Mouse (Mus musculus): ENCODE data around the gene Tubal3. TPM values are rescaled to one million over a fixed set of nuclear protein-coding genes. Genes with fewer than 3 reads are reported as not detected.
"Not testable (repeated sequence)": the region's sequence is repeated elsewhere in the genome, so short reads cannot be mapped to it uniquely, and the experiment has no call there.

Gene Tubal3
- polyA plus RNA-seq, 1 experiment from 2014 or later = not detected

DNA sequence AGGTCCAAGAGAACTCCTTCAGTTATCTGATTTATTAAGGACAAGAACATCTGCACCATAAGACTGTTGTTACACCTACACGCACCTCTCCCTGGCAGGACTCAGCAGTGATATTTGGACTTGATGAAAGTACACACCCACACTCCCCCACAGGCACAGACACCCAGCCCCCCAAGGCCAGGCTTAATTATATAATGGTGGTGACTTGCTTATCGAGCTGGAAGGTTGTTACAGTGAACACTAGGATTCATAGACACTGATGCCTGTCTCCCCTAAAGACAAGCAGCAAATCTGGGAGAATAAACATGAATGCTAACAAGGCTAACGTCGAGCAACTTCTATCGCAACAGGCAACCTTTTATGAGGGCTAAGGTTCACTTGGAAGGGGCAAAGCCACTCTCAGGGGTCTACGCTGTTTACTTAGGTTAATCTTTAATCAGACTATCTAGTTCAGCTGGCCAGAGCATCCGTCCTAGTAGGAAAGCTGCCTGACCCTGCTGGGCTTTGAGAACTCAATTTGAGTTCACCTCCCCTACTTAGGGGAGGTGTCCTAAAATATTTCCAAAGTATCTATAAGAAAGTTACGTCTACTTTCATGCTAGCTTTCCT is 26.5 kb upstream of the Tubal3 start:
- Histone ChIP-seq H3K36me3 (ENCODE audit: control insufficient read depth, insufficient read depth, low read length) (peaks cover 5% of the 10 kb centered on the region; the same call in 1 of the 2 replicates), H3K4me3 (ENCODE audit: low read depth, low read length) (no peak overlapping the region; the same call in 1 of the 2 replicates), H3K27me3 (ENCODE audit: control insufficient read depth, insufficient read depth, low read length) (no peaks in the 10 kb centered on the region), H3K9me3 (ENCODE audit: control insufficient read depth, low read length) (no peaks in the 10 kb centered on the region), H3K4me2 (ENCODE audit: low read depth, low read length) (no peak overlapping the region), H3K9ac (replicated peaks; ENCODE audit: low read depth, low read length) (no peak overlapping the region), H3K4me1 (ENCODE audit: control insufficient read depth, insufficient read depth, low read length) (no peaks in the 10 kb centered on the region), H3K27ac (ENCODE audit: low read depth, low read length) (no peak overlapping the region)
- 45% methylated on average over 8 of the region's 8 CpGs for WGBS
- ATAC-seq (ENCODE audit: low read depth) = no peak

- Histone ChIP-seq H3K27ac (ENCODE audit: low read depth, low read length) (no peak overlapping the region), H3K27me3 (ENCODE audit: control insufficient read depth, insufficient read depth, low read length) (no peaks in the 10 kb centered on the region), H3K9ac (replicated peaks; ENCODE audit: low read depth, low read length) (no peak overlapping the region; the same call in 1 of the 2 replicates), H3K36me3 (ENCODE audit: control insufficient read depth, insufficient read depth, low read length) (no peaks in the 10 kb centered on the region), H3K9me3 (ENCODE audit: control insufficient read depth, low read length) (no peaks in the 10 kb centered on the region), H3K4me2 (ENCODE audit: low read depth, low read length) (peak overlapping the region; percentile 80), H3K4me1 (ENCODE audit: control insufficient read depth, insufficient read depth, low read length) (no peaks in the 10 kb centered on the region), H3K4me3 (ENCODE audit: low read depth, low read length) (peak overlapping the region; percentile 41; the same call in 1 of the 2 replicates)
- WGBS = 30% methylated on average over 7 of the region's 7 CpGs
- no peak for ATAC-seq (ENCODE audit: low read depth)
Measured at GRCm38 (mm10) chr13:3892601-3893000, 25.5 kb upstream of the Tubal3 start.

GRCm38 (mm10) chr13:3893126-3893734 is 24.8 kb upstream of the Tubal3 start:
- Histone ChIP-seq H3K27ac (ENCODE audit: low read depth, low read length) (no peak overlapping the region), H3K4me3 (ENCODE audit: low read depth, low read length) (peak overlapping the region; percentile 41), H3K4me1 (ENCODE audit: control insufficient read depth, insufficient read depth, low read length) (no peaks in the 10 kb centered on the region), H3K4me2 (ENCODE audit: low read depth, low read length) (peak overlapping the region; percentile 80), H3K9me3 (ENCODE audit: control insufficient read depth, low read length) (no peaks in the 10 kb centered on the region), H3K36me3 (ENCODE audit: control insufficient read depth, insufficient read depth, low read length) (no peaks in the 10 kb centered on the region), H3K9ac (replicated peaks; ENCODE audit: low read depth, low read length) (peak overlapping the region; percentile 50; the same call in 1 of the 2 replicates), H3K27me3 (ENCODE audit: control insufficient read depth, insufficient read depth, low read length) (no peaks in the 10 kb centered on the region)
- under 1% methylated on average over 35 of the region's 35 CpGs for WGBS
- ATAC-seq (ENCODE audit: low read depth) = peak; percentile 99

DNA sequence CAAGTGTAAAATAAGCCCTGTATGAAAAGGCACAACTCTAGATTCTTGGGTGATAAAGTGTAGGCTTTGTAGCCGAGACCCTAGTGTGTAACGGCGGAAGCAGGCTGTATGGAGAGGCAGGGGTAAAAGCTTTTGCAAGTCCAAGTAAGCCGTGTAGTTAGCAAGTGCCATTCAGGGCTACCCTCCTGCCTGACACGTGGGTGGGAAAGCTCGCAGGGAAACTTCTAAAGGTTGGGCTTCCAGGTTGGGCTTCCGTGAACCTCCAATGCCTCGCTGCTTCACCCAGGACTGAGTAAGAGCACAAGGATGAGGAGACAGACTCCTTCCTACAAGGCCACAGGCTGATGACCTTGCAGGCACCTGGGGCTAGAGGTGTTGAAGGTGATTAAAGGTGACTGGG is 23.5 kb upstream of the Tubal3 start:
- Histone ChIP-seq H3K27ac (ENCODE audit: low read depth, low read length) (no peak overlapping the region), H3K27me3 (ENCODE audit: control insufficient read depth, insufficient read depth, low read length) (no peaks in the 10 kb centered on the region), H3K9ac (replicated peaks; ENCODE audit: low read depth, low read length) (no peak overlapping the region), H3K9me3 (ENCODE audit: control insufficient read depth, low read length) (no peaks in the 10 kb centered on the region), H3K4me2 (ENCODE audit: low read depth, low read length) (no peak overlapping the region), H3K4me1 (ENCODE audit: control insufficient read depth, insufficient read depth, low read length) (no peaks in the 10 kb centered on the region), H3K4me3 (ENCODE audit: low read depth, low read length) (no peak overlapping the region), H3K36me3 (ENCODE audit: control insufficient read depth, insufficient read depth, low read length) (no peaks in the 10 kb centered on the region)
- no peak for ATAC-seq (ENCODE audit: low read depth)
- 78% methylated on average over 8 of the region's 8 CpGs for WGBS

DNA sequence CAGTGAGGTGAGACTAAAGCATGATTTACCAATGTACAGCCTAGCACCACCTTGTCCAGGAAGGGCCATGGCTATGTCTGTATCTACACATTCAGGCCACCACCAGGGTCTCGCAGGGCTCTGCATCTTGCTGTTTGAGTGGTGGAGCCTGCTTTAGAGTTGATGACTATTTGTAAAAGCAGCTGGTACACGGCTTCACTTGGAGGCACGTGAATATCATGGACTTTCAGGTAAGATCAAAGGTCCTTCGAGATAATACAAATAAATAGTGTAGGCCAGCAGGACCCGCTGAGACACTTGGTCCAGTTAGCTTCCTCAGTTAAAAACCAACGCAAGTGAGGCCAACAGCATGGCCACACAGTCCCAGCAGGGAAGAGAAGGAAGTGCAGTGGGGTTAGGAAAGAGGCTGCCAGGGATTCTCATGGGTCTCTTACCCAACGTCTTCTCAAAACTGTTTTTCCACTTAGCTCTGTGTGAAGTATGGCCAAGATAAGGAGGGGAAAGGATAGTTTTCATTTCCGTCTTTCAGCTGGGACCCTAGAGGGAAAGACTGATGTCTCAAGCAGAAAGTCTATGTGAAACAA is 22.6 kb upstream of the Tubal3 start:
- H3K9me3 ChIP-seq (ENCODE audit: control insufficient read depth, low read length) = no peaks in the 10 kb centered on the region
- H3K4me3 ChIP-seq (ENCODE audit: low read depth, low read length) = no peak overlapping the region
- H3K27ac ChIP-seq (ENCODE audit: low read depth, low read length) = no peak overlapping the region
- WGBS = 87% methylated on average over 8 of the region's 8 CpGs
- no peaks in the 10 kb centered on the region for H3K27me3 ChIP-seq (ENCODE audit: control insufficient read depth, insufficient read depth, low read length)
- no peaks in the 10 kb centered on the region for H3K36me3 ChIP-seq (ENCODE audit: control insufficient read depth, insufficient read depth, low read length)
- H3K9ac ChIP-seq (replicated peaks; ENCODE audit: low read depth, low read length) = no peak overlapping the region
- no peak for ATAC-seq (ENCODE audit: low read depth)
- H3K4me1 ChIP-seq (ENCODE audit: control insufficient read depth, insufficient read depth, low read length) = no peaks in the 10 kb centered on the region
- H3K4me2 ChIP-seq (ENCODE audit: low read depth, low read length) = no peak overlapping the region

GRCm38 (mm10) chr13:3896032-3896431 is 22.0 kb upstream of the Tubal3 start:
- Histone ChIP-seq H3K4me3 (ENCODE audit: low read depth, low read length) (no peak overlapping the region), H3K9me3 (ENCODE audit: control insufficient read depth, low read length) (no peaks in the 10 kb centered on the region), H3K9ac (replicated peaks; ENCODE audit: low read depth, low read length) (no peak overlapping the region), H3K36me3 (ENCODE audit: control insufficient read depth, insufficient read depth, low read length) (no peaks in the 10 kb centered on the region), H3K27ac (ENCODE audit: low read depth, low read length) (no peak overlapping the region), H3K4me2 (ENCODE audit: low read depth, low read length) (no peak overlapping the region), H3K27me3 (ENCODE audit: control insufficient read depth, insufficient read depth, low read length) (no peaks in the 10 kb centered on the region), H3K4me1 (ENCODE audit: control insufficient read depth, insufficient read depth, low read length) (no peaks in the 10 kb centered on the region)
- WGBS = 94% methylated on average over 6 of the region's 6 CpGs
- no peak for ATAC-seq (ENCODE audit: low read depth)

- WGBS = 42% methylated on average over 5 of the region's 5 CpGs
- no peaks in the 10 kb centered on the region for H3K9me3 ChIP-seq (ENCODE audit: control insufficient read depth, low read length)
- H3K4me3 ChIP-seq (ENCODE audit: low read depth, low read length) = no peak overlapping the region
- no peaks in the 10 kb centered on the region for H3K36me3 ChIP-seq (ENCODE audit: control insufficient read depth, insufficient read depth, low read length)
- H3K4me2 ChIP-seq (ENCODE audit: low read depth, low read length) = no peak overlapping the region
- ATAC-seq (ENCODE audit: low read depth) = no peak
- no peaks in the 10 kb centered on the region for H3K27me3 ChIP-seq (ENCODE audit: control insufficient read depth, insufficient read depth, low read length)
- H3K27ac ChIP-seq (ENCODE audit: low read depth, low read length) = no peak overlapping the region
- no peaks in the 10 kb centered on the region for H3K4me1 ChIP-seq (ENCODE audit: control insufficient read depth, insufficient read depth, low read length)
- no peak overlapping the region for H3K9ac ChIP-seq (replicated peaks; ENCODE audit: low read depth, low read length)
Measured at GRCm38 (mm10) chr13:3896913-3897312, 21.2 kb upstream of the Tubal3 start.

GRCm38 (mm10) chr13:3898202-3898601 is 19.9 kb upstream of the Tubal3 start:
- H3K36me3 ChIP-seq (ENCODE audit: control insufficient read depth, insufficient read depth, low read length); H3K9me3 ChIP-seq (ENCODE audit: control insufficient read depth, low read length); H3K4me3 ChIP-seq (ENCODE audit: low read depth, low read length); ATAC-seq (ENCODE audit: low read depth); H3K27ac ChIP-seq (ENCODE audit: low read depth, low read length); H3K4me1 ChIP-seq (ENCODE audit: control insufficient read depth, insufficient read depth, low read length); H3K9ac ChIP-seq (replicated peaks; ENCODE audit: low read depth, low read length); H3K27me3 ChIP-seq (ENCODE audit: control insufficient read depth, insufficient read depth, low read length); H3K4me2 ChIP-seq (ENCODE audit: low read depth, low read length): not testable (repeated sequence)
- WGBS = 96% methylated on average over 5 of the region's 5 CpGs

GRCm38 (mm10) chr13:3899301-3899700 is 18.8 kb upstream of the Tubal3 start:
- Histone ChIP-seq H3K27ac (ENCODE audit: low read depth, low read length) (no peak overlapping the region), H3K27me3 (ENCODE audit: control insufficient read depth, insufficient read depth, low read length) (no peaks in the 10 kb centered on the region), H3K4me2 (ENCODE audit: low read depth, low read length) (no peak overlapping the region), H3K9me3 (ENCODE audit: control insufficient read depth, low read length) (no peaks in the 10 kb centered on the region), H3K9ac (replicated peaks; ENCODE audit: low read depth, low read length) (no peak overlapping the region), H3K36me3 (ENCODE audit: control insufficient read depth, insufficient read depth, low read length) (no peaks in the 10 kb centered on the region), H3K4me1 (ENCODE audit: control insufficient read depth, insufficient read depth, low read length) (no peaks in the 10 kb centered on the region), H3K4me3 (ENCODE audit: low read depth, low read length) (no peak overlapping the region)
- no peak for ATAC-seq (ENCODE audit: low read depth)
- 95% methylated on average over 9 of the region's 9 CpGs for WGBS
